Mouse (Mus musculus) spleen, adult 2 months (tissue): ENCODE data around the gene Rasa3.

Experiments used
- CTCF ChIP-seq: fragments of 200-500 bp; IDR thresholded peaks from 2 replicates; pipeline ENCODE4 v1.5.1; 2011; ENCODE audit warnings: mild to moderate bottlenecking, inconsistent platforms; ENCODE audit not compliant: insufficient read depth, insufficient read length, insufficient replicate concordance; ENCODE audit errors: extremely low read depth
- POLR2A ChIP-seq: fragments of 200-500 bp; IDR thresholded peaks from 2 replicates; pipeline ENCODE4 v1.6.1; 2011; ENCODE audit warnings: low read depth, low read length, inconsistent platforms

DNA sequence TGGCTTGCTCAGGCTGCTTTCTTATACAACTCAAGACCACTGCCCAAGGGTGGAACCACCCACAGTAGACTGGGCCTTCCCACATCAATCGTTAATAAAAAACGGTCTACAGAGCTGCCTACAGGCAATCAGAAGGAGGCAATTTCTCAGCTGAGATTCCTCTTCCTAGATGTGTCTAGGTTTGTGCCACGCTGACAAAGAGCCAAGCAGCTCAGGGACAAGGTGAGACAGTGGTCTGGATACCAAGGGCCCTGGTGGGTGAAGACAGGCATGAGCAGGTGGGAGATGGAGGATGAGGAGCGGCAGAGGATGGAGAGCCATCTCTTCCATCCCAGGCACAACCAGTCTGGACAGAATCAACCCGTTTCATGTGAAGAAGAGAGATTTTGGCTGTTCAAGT lies 31.1 kb upstream of the Rasa3 start:
- TF ChIP-seq CTCF (no peak), POLR2A (no peak)
